Mouse (Mus musculus): ENCODE measurements around the gene Slit3.

Gene Slit3

DNA sequence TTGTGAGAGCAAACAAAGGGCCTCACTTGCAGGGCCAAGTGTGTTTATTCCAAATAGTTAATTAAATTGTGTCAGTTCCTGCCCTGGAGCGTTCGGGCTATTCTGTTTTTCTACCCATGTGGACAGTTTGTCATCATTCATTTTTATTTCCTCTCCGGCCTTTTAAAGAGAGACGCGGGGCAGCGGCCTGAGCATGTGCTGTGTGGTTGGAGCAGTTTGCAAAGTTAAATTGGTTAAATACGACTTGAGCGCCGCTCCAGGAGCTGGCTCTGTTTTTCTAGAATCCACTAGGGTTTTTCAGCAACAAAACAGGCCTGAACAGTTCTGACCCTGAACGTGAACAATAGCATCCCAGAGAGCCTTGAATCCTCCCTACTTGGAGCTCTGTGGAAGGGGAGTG lies 152.4 kb downstream of the Slit3 start:
- DNase-seq (ENCODE audit: low spot score in 2 of 2), result no peak

DNA sequence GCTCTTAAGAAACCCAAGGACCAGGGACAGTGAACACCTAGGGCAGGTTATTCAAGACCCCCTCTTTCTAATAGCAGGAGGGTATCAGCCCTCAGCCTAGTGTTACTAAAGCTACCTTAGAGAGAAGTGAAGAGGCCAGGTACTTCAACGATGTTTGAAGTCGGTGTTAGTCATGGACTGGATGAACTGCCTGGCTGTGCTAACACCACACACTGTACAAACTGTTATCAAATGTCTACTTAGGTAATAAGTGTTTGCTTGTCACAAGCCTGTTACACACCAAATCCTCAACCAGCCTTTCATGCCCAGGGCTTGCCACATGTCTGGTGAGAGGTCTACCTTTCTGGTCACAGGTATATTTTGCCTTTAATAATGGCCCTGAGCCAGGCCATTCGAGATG lies 153.0 kb downstream of the Slit3 start:
- no peak for DNase-seq (ENCODE audit: low spot score in 2 of 2)

DNA sequence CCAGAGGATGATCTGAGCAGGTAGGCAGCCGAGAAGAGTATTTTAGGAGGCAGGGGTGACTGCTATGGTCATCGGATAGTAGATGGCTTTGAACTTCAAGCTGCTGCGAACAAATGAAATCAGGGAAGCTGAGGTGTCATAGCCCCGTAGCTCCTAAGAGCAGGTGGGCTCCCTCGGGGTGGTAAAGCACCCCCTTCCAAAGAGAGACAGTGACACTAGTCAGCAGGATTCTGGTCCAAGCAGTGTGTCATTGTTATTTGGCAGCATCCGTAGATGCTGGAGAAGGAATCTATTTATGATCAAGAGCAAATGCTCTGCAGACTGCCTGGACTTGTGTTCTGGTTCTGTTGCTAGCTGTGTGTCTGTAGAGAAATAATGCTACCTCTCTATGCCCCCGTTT lies 154.3 kb downstream of the Slit3 start:
- no peak for DNase-seq (ENCODE audit: low spot score in 2 of 2)

DNA sequence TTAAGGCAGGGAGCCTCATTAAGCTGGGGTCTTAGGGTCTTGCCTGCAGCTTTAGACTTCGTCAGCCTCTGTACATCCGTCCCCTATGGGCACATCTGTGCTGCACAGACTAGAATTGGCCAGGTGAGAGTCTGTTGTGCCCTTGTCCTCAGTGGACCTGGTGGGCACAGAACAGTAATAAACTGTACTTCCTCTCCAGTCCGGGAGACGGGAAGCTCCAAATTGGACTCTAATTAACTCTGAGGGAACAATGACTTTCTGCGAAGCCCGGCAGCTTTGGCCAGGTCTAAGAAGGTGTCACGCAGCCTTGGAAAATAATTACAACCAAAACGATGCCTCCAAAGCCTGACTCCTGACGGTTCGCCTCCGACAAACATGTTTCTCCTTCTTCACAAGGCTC lies 155.0 kb downstream of the Slit3 start:
- no peak for DNase-seq (ENCODE audit: low spot score in 2 of 2)

DNA sequence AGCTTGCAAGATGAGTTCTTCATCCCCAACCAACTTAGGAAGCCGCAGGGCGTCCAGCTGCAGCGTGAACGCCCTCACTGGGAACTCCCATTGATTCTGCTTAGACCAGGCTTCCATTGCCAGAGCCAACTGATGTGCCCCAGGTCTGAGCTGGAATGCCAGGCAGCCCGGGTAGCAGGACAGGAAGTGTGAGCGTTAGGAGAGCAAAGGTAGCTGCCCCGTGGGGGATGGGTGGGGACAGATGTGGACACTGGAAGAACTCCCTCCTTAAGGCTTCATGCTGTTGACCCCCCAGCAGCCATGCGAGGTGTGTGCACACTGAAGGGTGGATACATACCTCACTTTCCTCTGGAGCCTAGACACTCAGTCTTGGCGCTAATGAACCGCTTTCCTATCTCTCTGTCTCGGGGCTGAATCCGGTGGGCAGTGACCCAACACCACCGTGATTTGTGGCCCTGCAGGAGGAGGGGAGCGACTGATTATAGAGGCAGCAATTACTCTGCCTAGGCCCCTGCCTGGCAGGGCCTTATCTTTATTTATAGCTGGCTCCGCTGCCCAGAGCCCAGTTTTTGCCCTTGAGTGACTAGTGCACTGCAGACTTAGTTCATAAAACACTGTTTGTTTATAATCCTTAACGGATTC lies 157.2 kb downstream of the Slit3 start:
- no peak for DNase-seq (ENCODE audit: low spot score in 2 of 2)

DNA sequence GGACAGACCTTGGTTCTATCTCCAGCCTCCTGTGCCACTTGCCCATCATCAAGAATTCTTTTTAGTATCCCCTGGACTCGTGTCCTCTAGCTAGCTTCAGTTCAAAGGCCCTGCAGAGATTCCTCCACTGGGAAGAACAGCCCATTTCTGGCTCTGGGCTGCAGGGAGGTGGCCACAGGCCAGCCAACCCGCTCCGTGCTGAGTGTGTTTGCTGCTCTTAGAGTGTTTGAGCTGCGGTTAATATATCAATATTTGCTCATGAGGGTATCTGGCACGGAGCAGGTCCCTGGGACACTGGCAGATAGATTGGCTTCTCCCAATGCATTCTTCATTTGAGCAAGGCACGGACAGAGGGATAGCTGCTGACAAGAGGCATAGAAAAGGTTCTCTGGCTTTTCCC lies 159.8 kb downstream of the Slit3 start:
- DNase-seq (ENCODE audit: low spot score in 2 of 2), result no peak

DNA sequence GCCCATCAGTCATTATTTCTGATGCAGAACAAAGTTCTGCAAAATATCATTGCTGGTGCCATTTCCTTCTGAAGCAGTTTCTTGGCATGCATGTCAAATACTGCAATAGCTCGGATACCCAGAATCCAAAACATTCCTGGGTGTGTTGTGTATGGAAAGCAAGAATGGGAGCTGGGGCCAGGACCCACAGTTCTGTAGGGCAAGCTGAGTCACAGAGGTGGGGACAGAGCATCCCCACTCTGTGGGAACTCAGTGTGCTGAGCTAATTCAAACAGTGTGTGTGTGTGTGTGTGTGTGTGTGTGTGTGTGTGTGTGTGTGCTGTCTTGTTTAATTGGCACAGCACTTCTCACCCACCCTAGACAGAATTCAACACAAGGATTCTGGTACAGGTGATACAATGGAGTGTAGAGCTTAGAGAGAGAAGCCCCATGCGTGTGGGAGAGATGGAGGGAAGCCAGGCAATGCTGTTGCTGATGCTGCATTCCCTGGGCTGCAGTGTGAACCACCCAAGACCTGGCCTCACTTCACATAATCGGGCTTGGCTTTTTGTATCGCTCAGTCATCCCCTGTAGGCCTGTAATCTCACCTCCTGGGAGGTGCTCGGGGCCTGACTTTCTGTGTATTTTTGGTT lies 161.1 kb downstream of the Slit3 start:
- no peak for DNase-seq (ENCODE audit: low spot score in 2 of 2)

DNA sequence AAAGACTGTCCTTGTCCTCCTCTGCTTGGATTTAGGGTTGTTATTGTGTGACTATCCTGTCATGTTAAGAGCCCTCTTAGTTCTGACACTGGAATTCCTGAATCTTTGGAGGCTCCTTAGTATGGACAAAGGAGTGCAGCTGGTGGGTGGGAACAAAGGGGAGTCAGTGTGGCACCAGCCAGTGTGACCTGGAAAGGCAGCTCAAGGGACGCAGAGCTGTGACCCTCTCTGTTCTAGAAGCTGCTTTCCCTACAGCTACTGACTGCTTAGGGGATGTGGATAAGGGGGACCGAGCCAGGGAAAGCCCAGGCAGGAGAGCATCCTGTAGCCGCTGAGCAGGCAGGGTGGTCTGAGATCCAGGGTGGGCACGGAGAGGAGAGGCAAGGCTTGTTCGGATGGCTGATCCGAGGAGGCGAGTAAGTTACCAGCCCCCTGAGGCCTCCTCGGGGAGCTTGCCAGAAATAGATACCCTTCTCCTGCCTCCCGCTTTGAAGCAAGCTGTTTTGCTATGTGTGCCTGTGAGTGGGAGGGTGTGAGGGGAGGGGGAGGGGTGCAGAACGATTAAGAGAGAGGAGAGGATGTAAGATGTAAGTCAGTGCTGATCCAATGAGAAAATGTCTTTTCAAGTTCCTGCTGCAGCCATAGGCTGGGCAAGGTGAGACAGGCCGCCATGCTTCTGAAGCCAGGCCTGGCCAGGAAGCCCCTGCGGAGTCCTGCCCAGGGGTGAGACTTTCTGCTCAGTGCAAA lies 162.0 kb downstream of the Slit3 start:
- DNase-seq (ENCODE audit: low spot score in 2 of 2), result no peak

DNA sequence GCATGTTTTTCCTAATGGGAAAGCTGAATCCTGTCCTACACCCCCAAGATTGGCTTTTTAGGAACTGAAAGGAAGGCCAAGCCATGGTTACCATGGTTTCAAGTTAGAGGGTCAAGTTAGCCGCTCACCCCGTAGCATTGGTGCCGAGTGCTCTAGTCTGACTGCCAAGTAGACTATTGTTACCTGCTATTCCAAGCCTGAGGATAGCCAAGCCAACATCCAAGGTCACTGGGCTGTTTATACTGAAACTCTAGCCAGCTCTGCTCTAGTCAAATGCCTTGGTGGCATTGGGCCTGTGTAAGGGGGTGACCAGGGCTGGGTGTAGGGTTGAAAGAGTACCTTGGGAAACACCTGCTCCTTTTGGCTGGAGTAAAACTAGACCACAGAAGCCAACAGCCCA lies 162.7 kb downstream of the Slit3 start:
- DNase-seq (ENCODE audit: low spot score in 2 of 2), result no peak

DNA sequence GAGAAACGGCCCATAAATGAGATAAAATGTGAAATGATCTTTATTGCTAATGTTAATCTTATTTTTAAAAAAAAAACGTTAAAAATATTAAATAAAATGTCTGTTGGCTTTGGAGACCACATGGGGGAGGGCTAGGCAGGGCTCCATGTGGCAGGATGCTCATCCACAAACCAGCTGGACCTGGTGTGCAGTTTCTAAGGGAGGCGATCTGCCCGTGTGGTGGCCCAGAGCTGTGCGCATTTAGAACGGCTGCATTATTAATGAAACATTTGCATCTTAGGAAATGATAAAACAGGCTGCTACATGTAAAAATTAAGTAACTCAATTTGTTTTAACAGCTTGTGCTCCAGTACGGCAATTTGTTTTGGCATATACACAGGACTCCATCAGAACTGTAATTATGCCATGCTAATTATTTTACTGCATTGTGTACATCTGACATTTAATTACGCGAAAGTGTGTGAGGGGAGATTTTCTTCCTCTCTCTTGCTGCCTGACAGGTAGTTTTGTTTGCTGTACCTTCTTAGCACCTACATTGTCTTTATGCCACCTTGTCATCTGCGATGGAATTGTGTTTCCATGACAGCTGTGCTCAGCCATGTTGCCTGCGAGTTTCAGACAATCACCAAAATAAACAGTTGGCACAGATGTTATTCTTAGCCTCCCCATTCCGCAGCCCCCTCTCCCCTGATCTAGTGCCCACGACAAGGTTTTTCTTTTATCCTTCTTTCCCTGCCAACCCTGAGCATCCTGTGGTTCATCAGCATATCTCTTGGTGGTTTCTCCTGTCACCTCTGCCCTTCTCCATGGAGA lies 165.8 kb downstream of the Slit3 start:
- DNase-seq (ENCODE audit: low spot score in 2 of 2), result no peak

DNA sequence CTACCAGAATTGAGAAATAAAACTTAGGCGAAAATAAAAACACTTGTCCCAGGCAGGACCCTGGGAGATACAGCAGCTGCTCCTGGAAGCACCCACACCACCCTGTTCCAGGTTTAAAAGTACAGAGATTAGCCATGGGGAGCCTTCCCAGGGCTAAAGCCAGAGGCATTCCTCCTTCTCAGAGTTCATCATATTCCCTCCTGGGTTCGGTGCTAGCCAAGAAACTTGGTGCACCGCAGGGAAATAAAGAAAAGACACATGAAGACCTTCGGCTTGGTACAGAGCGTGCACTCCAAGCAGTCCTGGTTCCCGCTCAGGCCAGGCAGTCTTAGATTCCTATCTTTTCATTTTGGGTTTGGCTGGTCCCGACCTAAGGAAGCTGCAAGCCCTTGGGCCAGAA lies 167.0 kb downstream of the Slit3 start:
- no peak for DNase-seq (ENCODE audit: low spot score in 2 of 2)

DNA sequence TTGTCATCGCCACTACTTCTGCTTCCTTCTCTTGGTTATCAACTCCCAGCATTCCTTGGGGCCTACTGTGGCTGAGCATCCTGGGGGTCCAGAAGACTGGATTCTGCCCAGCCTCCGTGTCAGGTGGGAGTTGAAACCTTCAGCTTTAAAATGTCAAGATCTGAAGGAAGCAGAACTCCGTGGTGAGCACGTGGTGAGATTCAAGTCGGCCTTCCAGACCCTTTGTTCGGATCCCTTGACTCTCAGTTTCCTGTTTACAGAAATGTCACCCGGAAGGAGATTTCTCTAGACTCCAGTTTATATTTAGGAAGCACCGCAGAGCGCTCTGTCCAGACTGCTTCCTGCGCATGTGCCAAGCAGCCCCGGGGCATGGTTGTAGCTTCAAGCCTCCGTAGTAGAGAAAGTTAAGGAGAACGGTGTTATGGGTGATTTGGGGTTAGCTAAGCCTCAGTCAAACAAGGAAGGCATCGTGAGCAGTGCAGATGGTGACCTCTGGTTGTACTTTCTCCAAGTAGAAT lies 167.8 kb downstream of the Slit3 start:
- no peak for DNase-seq (ENCODE audit: low spot score in 2 of 2)

DNA sequence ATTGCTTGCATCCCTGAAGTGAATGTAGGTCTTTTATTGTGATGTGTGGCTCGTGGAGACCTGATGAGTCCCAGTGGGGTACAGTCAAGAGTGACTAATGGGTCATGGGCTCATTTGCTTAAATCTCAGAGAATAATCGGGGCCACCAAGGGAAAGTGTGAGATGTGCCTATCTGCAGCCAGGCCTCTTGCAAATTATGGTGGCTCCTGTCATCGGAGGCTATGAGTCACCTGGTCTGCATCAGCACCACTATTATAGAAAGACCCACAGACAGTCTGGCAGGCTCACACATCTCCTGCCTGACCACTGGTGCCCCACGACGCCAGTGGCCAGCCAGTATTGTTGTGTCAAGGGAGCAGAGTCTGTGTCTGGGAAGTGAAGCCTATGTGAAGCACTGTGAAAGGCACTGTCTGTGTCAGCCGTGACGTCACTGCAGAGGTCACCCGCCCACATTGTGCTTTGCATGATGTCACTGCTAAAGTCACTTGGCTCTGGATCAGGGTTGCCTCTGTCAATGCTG lies 171.3 kb downstream of the Slit3 start:
- DNase-seq (ENCODE audit: low spot score in 2 of 2), result no peak

DNA sequence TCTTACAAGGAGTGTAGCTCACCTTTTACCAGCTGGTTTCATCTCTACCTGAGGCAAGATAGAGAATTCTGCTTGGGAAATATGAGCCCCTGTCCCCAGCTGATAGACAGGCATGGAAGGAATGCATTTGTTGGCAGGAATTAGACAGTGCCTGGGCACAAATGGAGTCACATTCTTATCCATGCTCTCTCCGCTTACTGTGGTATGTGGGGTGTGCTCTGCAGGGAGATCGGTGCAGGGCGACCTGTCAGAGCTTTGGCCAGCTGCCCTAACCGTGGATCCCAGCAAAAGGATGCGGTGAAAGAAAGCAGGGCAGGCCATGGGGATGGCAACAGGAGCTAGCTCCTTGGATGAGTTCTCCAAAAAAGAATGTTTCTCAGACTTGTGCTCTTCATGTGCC lies 172.2 kb downstream of the Slit3 start:
- DNase-seq (ENCODE audit: low spot score in 2 of 2), result no peak

DNA sequence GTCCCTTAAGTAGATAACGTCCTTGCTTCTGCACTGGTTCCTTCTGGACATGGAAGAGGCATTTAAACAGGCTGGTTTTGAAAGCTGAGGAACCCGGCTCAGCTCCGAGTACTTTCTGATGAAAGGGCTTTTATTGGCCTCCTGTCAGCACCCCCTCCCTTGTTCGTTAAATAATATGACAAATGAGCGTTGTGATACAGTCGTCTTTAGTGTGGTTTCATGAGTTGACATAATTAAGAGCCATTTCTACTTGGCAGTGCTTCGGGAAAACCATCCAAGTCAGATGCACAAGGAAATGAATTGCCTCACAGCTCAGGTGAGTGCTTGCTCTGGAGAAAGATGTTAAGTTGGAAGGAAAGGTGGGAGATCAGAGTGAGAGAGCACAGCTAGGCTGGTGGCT lies 173.6 kb downstream of the Slit3 start:
- no peak for DNase-seq (ENCODE audit: low spot score in 2 of 2)

DNA sequence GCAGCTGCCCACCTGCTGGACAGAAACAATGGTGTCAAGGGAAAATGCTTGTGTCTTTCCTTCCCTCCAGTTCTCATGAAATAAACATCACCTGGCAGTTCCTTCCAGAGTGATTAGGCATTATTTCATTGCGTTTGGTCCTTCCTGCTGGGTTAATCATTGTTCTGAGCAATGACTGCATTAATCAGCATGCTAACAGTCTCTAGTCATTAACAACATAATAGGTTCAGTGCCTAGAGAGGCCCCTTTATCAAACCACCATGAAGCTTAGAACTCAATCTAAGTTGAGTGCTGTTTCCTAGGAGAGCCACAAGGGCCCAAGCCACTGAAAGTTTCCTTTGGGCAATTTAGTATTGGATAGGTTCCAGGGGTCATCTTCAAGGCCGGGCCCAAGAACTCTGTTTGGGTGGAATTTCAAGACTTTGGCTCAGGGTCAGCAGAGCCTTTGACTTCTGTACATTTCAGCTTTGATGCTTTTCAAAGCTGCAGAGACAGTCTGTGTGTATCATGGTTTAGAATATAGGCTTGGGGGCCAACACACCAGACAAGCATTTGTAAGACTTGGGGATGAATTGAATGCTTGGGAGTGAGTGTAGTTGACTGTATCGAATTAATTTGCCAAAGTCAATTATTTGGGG lies 174.3 kb downstream of the Slit3 start:
- no peak for DNase-seq (ENCODE audit: low spot score in 2 of 2)

DNA sequence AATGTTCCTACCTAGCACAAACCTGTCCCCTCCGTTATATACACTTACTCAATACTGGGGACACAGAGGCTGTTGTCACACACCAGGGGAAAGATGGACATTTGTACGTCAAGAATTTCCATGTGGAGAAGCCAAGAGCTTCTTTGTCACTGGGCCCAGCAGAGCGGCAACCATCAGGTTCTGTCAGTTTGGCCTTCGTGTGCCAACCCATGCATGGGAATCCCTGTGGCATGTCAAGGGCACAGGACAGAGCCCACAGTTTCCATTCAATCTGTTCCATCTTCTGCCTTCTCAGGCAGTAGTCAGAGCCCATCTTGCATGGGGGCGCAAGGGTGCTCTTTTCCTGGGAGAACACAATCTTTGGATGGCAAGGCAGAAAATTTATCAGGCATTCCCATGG lies 175.8 kb downstream of the Slit3 start:
- no peak for DNase-seq (ENCODE audit: low spot score in 2 of 2)

DNA sequence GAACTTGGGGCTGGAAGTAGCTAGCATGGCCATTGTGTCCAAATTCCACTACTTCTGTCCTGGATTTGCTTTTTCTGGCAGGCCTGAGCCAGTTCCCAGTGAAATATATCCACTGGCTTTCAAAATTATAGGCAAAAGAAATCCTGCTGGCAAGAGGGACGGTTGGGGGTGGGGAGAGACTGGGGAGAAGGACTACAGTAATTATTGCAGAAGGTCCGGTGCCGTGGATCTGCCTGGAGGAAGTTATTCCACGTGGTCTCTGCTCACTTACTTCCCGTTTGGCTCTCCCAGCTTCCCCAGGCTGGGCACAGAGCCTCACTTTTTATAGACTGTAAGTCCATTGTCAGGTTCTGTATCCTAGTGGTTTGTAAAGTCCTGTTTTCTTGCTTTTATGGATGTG lies 176.3 kb downstream of the Slit3 start:
- DNase-seq (ENCODE audit: low spot score in 2 of 2), result no peak

DNA sequence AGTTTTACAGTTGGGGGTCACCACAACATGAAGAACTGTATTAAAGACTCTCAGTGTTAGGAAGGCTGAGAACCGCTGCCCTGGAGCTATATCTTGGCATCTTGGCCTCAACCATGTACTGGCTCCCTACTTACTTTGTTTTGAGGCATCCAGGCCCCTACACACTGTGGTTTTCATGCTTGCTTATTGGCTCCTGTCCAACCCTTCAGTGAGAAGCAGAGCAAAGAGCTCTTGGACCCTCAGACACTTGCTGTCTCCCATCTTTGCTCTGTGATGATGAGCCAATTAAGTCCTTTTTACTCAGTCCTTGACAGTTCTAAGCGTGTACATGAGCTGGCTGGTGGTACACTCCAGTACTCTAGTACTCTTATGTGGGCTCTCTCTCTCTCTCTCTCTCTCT lies 177.5 kb downstream of the Slit3 start:
- DNase-seq (ENCODE audit: low spot score in 2 of 2), result no peak

DNA sequence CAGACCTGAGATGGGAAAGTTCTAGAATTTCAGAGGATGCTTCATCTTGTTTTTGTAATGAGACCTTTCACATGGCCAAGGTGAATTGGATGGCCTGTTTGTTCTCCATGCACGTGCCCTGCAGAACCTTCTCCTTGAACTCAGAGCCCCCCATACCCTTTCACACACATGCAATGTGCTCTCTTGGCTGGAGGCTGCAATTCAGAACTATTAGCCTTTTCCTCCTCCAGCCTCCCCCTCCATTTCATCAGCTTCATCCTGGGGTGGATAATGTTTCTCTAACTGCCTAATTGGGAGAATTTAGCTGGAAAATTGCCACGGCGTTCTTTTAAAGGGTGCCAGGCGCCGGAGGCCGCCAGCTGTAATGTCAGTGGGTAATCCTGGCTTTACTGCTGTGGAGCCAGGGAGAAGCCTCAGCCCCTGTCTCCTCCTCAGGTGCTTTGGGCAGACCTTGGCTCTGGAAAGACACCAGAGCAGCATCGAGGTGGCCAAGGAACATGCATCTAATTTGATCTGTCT lies 178.9 kb downstream of the Slit3 start:
- DNase-seq (ENCODE audit: low spot score in 2 of 2), result no peak

DNA sequence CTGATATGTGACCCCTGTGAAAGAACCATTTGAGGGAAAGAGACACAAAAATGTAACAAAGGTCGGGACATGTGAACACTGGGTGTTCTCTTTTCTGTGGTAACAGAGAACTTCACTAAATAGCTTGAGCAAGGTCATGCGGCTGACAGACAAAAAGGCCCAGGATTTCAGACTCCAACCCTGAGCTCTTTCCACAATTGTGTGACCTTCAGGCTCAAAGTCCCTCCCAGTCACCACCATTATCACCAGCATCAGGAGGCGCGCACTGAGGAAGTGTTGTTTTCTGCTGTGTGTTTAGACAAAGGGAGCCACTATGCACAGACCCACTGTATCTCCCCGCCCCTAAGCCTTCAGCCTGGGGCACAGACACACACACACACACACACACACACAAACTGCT lies 181.2 kb downstream of the Slit3 start:
- no peak for DNase-seq (ENCODE audit: low spot score in 2 of 2)

All from natural killer cell, adult 2 months (primary cell).